Mouse (Mus musculus) stomach, embryonic 14.5 days (tissue): ENCODE data around the gene Coa3. TPM values are rescaled to one million over a fixed set of nuclear protein-coding genes. Genes with fewer than 3 reads are reported as not detected.

Experiments used
- ATAC-seq: fragments of 200-750 bp; cut with Nextera tagmentation; 2 replicates; pipeline ENCODE4 v1.8.0; 2017; ENCODE audit warnings: low read depth, moderate TSS enrichment; ENCODE audit not compliant: insufficient number of reproducible peaks, insufficient read depth, low FRiP score
- H3K27ac ChIP-seq: fragments of 300-500 bp; sonication (generic); 2 replicates; pipeline ENCODE4 v1.5.1; 2014; ENCODE audit warnings: mild to moderate bottlenecking, low read length, moderate library complexity, mixed read lengths
- H3K27me3 ChIP-seq: fragments of 300-500 bp; sonication (generic); 2 replicates; pipeline ENCODE4 v1.6.1; 2014; ENCODE audit warnings: low read length, control low read depth, mixed read lengths; ENCODE audit not compliant: control insufficient read depth, insufficient read depth
- H3K36me3 ChIP-seq: fragments of 300-500 bp; sonication (generic); 2 replicates; pipeline ENCODE4 v1.6.1; 2014; ENCODE audit warnings: mild to moderate bottlenecking, control low read depth, low read length, moderate library complexity, mixed read lengths; ENCODE audit not compliant: control insufficient read depth, insufficient read depth
- H3K4me1 ChIP-seq: fragments of 300-500 bp; sonication (generic); 2 replicates; pipeline ENCODE4 v1.6.1; 2014; ENCODE audit warnings: low read length, control low read depth, mixed read lengths; ENCODE audit not compliant: control insufficient read depth, insufficient read depth
- H3K4me2 ChIP-seq: fragments of 300-500 bp; sonication (generic); replicated peaks from 2 replicates; pipeline ENCODE4 v1.6.1; 2014; ENCODE audit warnings: low read depth, low read length, control low read depth
- H3K4me3 ChIP-seq: fragments of 300-500 bp; sonication (generic); 2 replicates; pipeline ENCODE4 v1.5.1; 2014; ENCODE audit warnings: low read depth, low read length, control low read depth
- H3K9ac ChIP-seq: fragments of 300-500 bp; sonication (generic); replicated peaks from 2 replicates; pipeline ENCODE4 v1.6.1; 2014; ENCODE audit warnings: low read depth, mild to moderate bottlenecking, control low read depth, low read length, moderate library complexity, mixed read lengths
- H3K9me3 ChIP-seq: fragments of 300-500 bp; sonication (generic); 2 replicates; pipeline ENCODE4 v1.6.1; 2016; ENCODE audit warnings: low read depth, low read length, control low read depth; ENCODE audit not compliant: control insufficient read depth
- WGBS: fragments of 180-500 bp; shearing (Covaris S2); extraction: QIAGEN DNeasy Blood & Tissue Kit; methylation state at CpG from one replicate; pipeline ENCODE4 v1.1.7; 2014; 5-methylcytosine and 5-hydroxymethylcytosine counted together
- polyA plus RNA-seq: library from polyadenylated mRNA; unstranded; fragments of >200 nt; fragmentation: Nextera tagmentation; extraction: Ambion mirVana; gene quantifications from 2 replicates; pipeline ENCODE4 v1.2.1, GENCODE M21; 2014

Coa3 gene
- polyA plus RNA-seq, 1 experiment from 2014 or later, result 215 TPM

GRCm38 (mm10) chr11:101262272-101262967, 16.5 kb downstream of the Coa3 start:
- peak overlapping the region; percentile 58 for H3K4me3 ChIP-seq
- 7% methylated on average over 24 of the region's 24 CpGs for WGBS
- no peak overlapping the region; the same call in 1 of the 2 replicates for H3K9ac ChIP-seq
- H3K27me3 ChIP-seq, result peaks cover 5% of the 10 kb centered on the region; the same call in 1 of the 2 replicates
- H3K9me3 ChIP-seq, result no peaks in the 10 kb centered on the region
- no peak overlapping the region for H3K27ac ChIP-seq
- H3K36me3 ChIP-seq, result 0 out of 2 replicates have a peak, but pooled peaks cover 2% of the 10 kb centered on the region
- H3K4me1 ChIP-seq, result peaks cover 48% of the 10 kb centered on the region
- no peak for ATAC-seq
- H3K4me2 ChIP-seq, result peak overlapping the region; percentile 98

DNA sequence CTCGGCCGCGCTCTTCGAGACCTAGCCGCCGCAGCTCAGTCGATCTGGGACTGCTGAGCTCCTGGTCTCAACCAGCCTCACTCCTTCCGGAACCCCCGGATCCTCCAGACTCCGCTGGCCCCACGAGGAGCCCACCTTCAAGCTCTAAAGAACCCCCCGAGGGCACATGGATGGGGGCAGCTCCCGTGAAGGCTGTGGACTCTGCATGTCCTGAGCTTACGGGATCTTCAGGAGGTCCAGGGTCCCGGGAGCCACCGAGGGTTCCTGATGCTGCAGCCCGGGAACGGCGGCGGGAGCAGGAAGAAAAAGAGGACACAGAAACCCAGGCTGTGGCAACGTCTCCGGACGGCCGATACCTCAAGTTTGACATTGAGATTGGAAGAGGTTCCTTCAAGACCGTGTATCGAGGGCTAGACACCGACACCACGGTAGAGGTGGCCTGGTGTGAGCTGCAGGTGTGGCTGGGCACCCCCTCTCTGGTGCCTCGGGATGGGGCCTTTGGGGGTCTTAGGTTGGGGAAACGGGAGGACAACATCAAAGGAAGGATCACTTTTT, 18.0 kb downstream of the Coa3 start:
- Histone ChIP-seq H3K9me3 (no peaks in the 10 kb centered on the region), H3K36me3 (peaks cover 8% of the 10 kb centered on the region; the same call in 1 of the 2 replicates), H3K27me3 (peaks cover 5% of the 10 kb centered on the region; the same call in 1 of the 2 replicates), H3K9ac (peak overlapping the region; percentile 73), H3K4me2 (peak overlapping the region; percentile 98), H3K4me3 (peak overlapping the region; percentile 58), H3K27ac (peak overlapping the region; percentile 86), H3K4me1 (peaks cover 48% of the 10 kb centered on the region)
- WGBS, result 0% methylated on average over 30 of the region's 30 CpGs
- no peak for ATAC-seq

DNA sequence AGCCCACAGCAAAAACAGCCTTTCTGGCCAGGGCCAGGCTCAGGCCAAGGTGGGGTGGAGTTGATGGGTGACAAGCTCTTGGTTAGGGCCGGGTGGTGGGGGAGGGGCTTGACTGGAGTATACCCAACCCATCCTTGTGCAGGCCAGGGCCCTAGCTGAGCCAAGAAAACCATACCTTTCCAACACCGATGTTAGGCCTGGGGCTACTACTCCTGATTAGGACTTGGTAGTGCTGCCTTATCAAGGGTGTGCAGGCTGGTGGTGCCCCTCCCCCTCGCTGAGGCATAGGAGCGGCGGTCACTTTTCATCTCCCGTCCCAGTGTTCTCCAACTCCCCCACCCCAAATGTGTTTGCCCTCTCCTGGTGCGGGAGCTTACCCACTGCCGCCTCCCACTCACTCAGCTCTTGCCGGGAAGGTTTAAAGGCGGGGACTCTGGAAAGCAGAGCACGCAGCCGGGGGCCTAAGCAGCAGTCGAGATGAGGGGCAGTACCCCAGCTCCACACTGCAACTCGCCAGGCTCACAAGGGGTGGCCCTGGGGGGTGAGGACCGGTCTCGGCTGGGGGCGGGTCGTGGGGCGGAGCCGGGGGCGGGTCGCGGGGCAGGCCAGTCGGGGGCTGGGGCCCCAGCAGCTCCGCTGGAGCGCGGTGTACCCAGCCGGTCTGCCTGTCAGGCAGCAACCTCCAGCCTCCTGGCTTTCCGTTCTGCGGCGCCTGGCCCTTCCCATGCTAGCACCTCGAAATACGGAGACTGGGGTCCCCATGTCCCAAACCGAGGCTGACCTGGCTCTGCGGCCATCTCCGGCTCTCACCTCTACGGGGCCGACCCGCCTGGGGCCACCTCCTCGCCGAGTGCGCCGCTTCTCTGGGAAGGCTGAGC, 18.7 kb downstream of the Coa3 start, which contains the start of gene Wnk4:
Wnk4 (plus strand) TSS at position 620 of the 878 bp plus-strand sequence.
- ATAC-seq, result peak; percentile 84
- Histone ChIP-seq H3K9ac (peak within 1 kb of the TSS; percentile 73), H3K27ac (peak within 1 kb of the TSS; percentile 86), H3K27me3 (peaks cover 5% of the 10 kb centered on the region; the same call in 1 of the 2 replicates), H3K36me3 (peaks cover 8% of the 10 kb centered on the region; the same call in 1 of the 2 replicates), H3K4me3 (peak within 1 kb of the TSS; percentile 58), H3K4me1 (peaks cover 48% of the 10 kb centered on the region), H3K4me2 (peak within 1 kb of the TSS; percentile 98), H3K9me3 (no peaks in the 10 kb centered on the region)
- WGBS, result 1% methylated on average over 42 of the region's 43 CpGs

DNA sequence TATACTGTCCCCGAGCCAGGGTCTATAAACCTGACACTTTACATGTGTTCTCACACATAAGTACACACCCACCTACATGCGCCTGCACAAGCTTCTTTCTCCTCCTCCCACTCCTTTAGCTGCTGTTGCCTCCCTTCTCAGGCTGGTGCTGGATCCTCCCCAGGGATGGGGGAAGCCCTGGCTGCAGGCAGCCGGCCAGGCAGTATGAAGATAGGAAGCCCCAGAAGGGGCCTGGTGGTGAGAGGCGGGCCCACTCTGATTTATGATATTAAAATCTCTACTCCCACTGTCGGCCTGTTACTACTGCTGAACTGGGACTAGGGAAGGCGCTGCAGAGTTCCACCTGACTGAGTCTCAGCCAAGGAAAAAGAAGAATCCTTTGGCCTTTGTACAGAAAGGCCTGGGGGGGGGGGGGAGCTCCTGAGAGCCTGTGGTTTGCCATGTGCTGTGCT, 19.6 kb downstream of the Coa3 start:
- H3K4me1 ChIP-seq, result peaks cover 46% of the 10 kb centered on the region
- peak overlapping the region; percentile 98 for H3K4me2 ChIP-seq
- H3K27ac ChIP-seq, result peak overlapping the region; percentile 86
- ATAC-seq, result peak; percentile 50
- H3K9ac ChIP-seq, result no peak overlapping the region; the same call in 1 of the 2 replicates
- WGBS, result 21% methylated on average over 6 of the region's 6 CpGs
- H3K27me3 ChIP-seq, result peaks cover 5% of the 10 kb centered on the region; the same call in 1 of the 2 replicates
- H3K9me3 ChIP-seq, result no peaks in the 10 kb centered on the region
- peaks cover 8% of the 10 kb centered on the region; the same call in 1 of the 2 replicates for H3K36me3 ChIP-seq
- peak overlapping the region; percentile 58 for H3K4me3 ChIP-seq

DNA sequence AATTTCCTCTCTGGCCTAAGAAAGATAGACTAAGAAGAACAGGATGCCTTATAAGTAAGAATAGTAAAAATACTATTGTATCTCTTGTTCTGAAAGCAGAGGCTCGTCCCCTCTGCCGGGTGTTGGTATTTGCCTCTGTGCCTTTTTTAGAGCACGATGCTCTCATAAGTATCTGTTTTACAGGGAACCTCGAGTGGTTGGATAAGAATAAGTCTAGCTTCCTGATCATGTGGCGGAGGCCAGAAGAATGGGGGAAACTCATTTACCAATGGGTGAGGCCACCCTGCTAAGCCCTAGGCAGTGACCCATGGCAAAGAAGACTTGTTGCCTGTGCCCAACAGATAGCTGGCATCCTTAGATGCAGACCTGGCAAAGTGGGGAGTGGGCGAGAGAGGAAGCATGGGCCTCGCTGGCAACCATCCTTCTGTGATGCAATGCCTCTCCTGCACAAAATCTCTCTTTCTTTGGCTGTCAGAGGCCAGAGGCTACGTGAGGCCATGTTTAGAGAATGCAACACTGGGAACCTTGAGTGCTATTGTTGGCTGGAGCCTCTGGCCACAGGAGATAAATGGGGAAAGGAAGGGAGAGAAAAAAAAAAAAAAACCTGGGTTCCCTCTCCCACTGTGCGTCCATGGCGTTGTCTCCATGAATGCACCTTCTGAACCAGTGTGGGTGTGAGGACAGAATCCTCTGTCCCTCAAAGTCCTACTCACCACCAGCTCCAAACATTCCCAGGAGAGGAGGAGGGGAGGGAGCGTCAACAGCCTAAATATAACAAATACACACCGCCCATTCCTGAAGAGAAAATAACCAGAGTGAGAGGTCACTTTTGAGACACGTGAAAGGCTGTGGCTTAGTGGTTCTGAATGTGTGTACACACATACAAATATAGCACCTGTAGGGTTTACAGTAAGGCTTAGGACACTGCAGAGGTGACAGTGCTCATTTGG, 22.8 kb downstream of the Coa3 start:
- ATAC-seq, result no peak
- H3K9ac ChIP-seq, result no peak overlapping the region
- H3K36me3 ChIP-seq, result peaks cover 8% of the 10 kb centered on the region; the same call in 1 of the 2 replicates
- H3K27me3 ChIP-seq, result no peaks in the 10 kb centered on the region
- 85% methylated on average over 13 of the region's 13 CpGs for WGBS
- H3K4me1 ChIP-seq, result peaks cover 35% of the 10 kb centered on the region
- no peak overlapping the region for H3K27ac ChIP-seq
- no peak overlapping the region for H3K4me2 ChIP-seq
- no peaks in the 10 kb centered on the region for H3K9me3 ChIP-seq
- H3K4me3 ChIP-seq, result no peak overlapping the region

DNA sequence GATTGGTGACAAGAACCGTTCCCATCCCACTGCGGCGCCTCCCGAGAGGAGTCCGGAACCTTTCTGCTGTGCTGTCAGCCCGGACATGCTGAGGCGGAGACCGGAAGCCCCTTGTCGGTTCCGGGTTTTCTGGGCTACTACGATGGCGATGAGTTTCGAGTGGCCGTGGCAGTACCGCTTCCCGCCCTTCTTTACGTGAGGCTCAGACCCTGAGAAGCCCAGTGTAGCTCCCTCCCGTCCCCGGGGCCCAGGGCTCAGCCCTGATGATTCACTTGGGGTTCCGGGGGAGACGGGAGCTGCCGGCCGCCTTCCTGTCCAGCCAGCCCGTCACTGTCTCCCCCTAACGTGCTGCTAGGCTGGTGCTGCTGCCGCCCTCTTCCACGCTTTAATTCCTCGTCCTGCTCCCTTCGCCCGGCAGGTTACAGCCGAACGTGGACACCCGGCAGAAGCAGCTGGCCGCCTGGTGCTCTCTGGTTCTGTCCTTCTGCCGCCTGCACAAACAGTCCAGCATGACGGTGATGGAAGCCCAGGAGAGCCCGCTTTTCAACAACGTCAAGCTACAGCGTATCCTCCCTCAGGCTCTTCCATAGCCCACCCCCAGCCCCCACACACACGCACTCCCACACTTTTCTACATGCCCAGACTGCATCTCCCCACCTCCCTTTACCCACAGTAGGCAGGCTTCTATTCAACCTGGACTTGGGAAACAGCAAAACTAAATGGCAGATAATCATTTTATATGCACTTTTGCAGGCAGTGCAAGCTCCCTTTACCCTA, 25.1 kb downstream of the Coa3 start, which contains the start of gene Vps25:
Vps25 (plus strand) TSS at position 95 of the 777 bp plus-strand sequence.
- H3K4me1 ChIP-seq, result peaks cover 23% of the 10 kb centered on the region

DNA sequence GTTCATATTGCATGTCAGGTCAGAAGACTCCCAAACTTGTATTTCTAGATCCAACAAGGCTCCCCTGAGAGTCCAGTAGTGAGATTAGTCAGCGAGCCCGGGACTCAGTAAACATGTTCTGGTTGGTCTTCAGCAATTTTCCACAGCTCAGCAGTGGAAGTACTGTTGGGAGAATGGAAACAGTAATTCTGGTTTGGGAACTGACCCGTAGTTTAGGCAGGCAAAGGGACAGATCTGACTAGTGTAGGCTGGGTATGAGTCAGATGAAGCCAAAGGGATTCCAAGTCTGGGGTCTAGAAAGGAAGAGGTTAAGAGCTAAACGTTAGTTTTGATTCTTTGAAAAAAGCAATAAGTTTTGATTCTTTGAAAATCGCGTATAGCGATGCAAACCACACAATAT, 26.0 kb downstream of the Coa3 start:
- peak overlapping the region; percentile 96 for H3K4me2 ChIP-seq
- H3K36me3 ChIP-seq, result peaks cover 6% of the 10 kb centered on the region; the same call in 1 of the 2 replicates
- no peaks in the 10 kb centered on the region for H3K9me3 ChIP-seq
- 5% methylated on average over 7 of the region's 7 CpGs for WGBS
- H3K27me3 ChIP-seq, result no peaks in the 10 kb centered on the region
- ATAC-seq, result no peak
- H3K4me1 ChIP-seq, result peaks cover 17% of the 10 kb centered on the region
- peak overlapping the region; percentile 94 for H3K27ac ChIP-seq
- peak overlapping the region; percentile 82 for H3K4me3 ChIP-seq
- H3K9ac ChIP-seq, result peak overlapping the region; percentile 91

More for the DNA sequence above, 25.1 kb downstream of the Coa3 start, which contains the start of gene Vps25:
- Histone ChIP-seq H3K27me3 (no peaks in the 10 kb centered on the region), H3K27ac (peak within 1 kb of the TSS; percentile 94), H3K4me3 (peak within 1 kb of the TSS; percentile 82), H3K9me3 (no peaks in the 10 kb centered on the region), H3K36me3 (peaks cover 8% of the 10 kb centered on the region; the same call in 1 of the 2 replicates), H3K9ac (peak within 1 kb of the TSS; percentile 91), H3K4me2 (peak within 1 kb of the TSS; percentile 96)
- peak; percentile 80; the same call in 1 of the 2 replicates for ATAC-seq
- WGBS, result 1% methylated on average over 40 of the region's 40 CpGs
